Mouse (Mus musculus) spleen, adult 12 weeks (tissue): ENCODE measurements around the gene Gm17581.

ENCODE experiments used
- DNase-seq: peaks from one replicate; pipeline ENCODE4 v3.0.0; 2022; ENCODE audit warnings: low spot score

Gm17581 gene

GRCm38 (mm10) chr2:155691336-155691722, 44.3 kb downstream of the Gm17581 start:
- DNase-seq, result no peak

GRCm38 (mm10) chr2:155689211-155689610, 46.5 kb downstream of the Gm17581 start:
- DNase-seq, result no peak

GRCm38 (mm10) chr2:155687746-155688145, 47.9 kb downstream of the Gm17581 start:
- DNase-seq, result no peak

GRCm38 (mm10) chr2:155686572-155686971, 49.1 kb downstream of the Gm17581 start:
- no peak for DNase-seq
